Mouse (Mus musculus): Measurements from ENCODE around the gene Rec114.
A peak's percentile ranks its signal among the peaks of the same experiment; 100 is the strongest.

GRCm38 (mm10) chr9:58709939-58710338 lies 33.8 kb downstream of the Rec114 start:
- peak; percentile 79 for TF ChIP-seq CTCF (conservative IDR thresholded peaks at IDR 0.05; ENCODE audit: insufficient read depth, insufficient read length, low read depth, low read length)
- no peak for TF ChIP-seq POLR2A (IDR thresholded peaks at IDR 0.05; ENCODE audit: low read depth, low read length)

Measured in kidney, adult 2 months (tissue).